Mouse (Mus musculus): ENCODE data around the gene BC029722.

Gene BC029722

GRCm38 (mm10) chr2:155818596-155819391, 432 bp downstream of the BC029722 start:
- DNase-seq (ENCODE audit: low spot score) = peak; percentile 96

- peak; percentile 59 for DNase-seq (ENCODE audit: low spot score)
Observed at GRCm38 (mm10) chr2:155817301-155818245, 1.7 kb downstream of the BC029722 start.

GRCm38 (mm10) chr2:155816179-155816578, 3.0 kb downstream of the BC029722 start:
- DNase-seq (ENCODE audit: low spot score) = no peak

GRCm38 (mm10) chr2:155814829-155815228, 4.4 kb downstream of the BC029722 start:
- no peak for DNase-seq (ENCODE audit: low spot score)

- DNase-seq (ENCODE audit: low spot score) = no peak
Observed at GRCm38 (mm10) chr2:155812637-155813036, 6.6 kb downstream of the BC029722 start.

GRCm38 (mm10) chr2:155811821-155812396, 7.3 kb downstream of the BC029722 start:
- peak; percentile 87 for DNase-seq (ENCODE audit: low spot score)

- no peak for DNase-seq (ENCODE audit: low spot score)
Observed at GRCm38 (mm10) chr2:155809620-155810019, 9.6 kb downstream of the BC029722 start.

GRCm38 (mm10) chr2:155807408-155807807, 11.8 kb downstream of the BC029722 start:
- no peak for DNase-seq (ENCODE audit: low spot score)

- no peak for DNase-seq (ENCODE audit: low spot score)
Observed at GRCm38 (mm10) chr2:155806548-155806947, 12.7 kb downstream of the BC029722 start.

- DNase-seq (ENCODE audit: low spot score) = no peak
Observed at GRCm38 (mm10) chr2:155805925-155806255, 13.3 kb downstream of the BC029722 start.

GRCm38 (mm10) chr2:155805231-155805924, 13.8 kb downstream of the BC029722 start:
- peak; percentile 75 for DNase-seq (ENCODE audit: low spot score)

- DNase-seq (ENCODE audit: low spot score) = no peak
Observed at GRCm38 (mm10) chr2:155804053-155804452, 15.2 kb downstream of the BC029722 start.

- no peak for DNase-seq (ENCODE audit: low spot score)
Observed at GRCm38 (mm10) chr2:155802761-155803160, 16.5 kb downstream of the BC029722 start.

- no peak for DNase-seq (ENCODE audit: low spot score)
Observed at GRCm38 (mm10) chr2:155798613-155799012, 20.6 kb downstream of the BC029722 start.

- no peak for DNase-seq (ENCODE audit: low spot score)
Observed at GRCm38 (mm10) chr2:155794674-155795445, 24.4 kb downstream of the BC029722 start.

- no peak for DNase-seq (ENCODE audit: low spot score)
Observed at GRCm38 (mm10) chr2:155792899-155793298, 26.3 kb downstream of the BC029722 start.

- DNase-seq (ENCODE audit: low spot score) = no peak
Observed at GRCm38 (mm10) chr2:155787949-155788931, 31.0 kb downstream of the BC029722 start.

- no peak for DNase-seq (ENCODE audit: low spot score)
Observed at GRCm38 (mm10) chr2:155786905-155787304, 32.3 kb downstream of the BC029722 start.

GRCm38 (mm10) chr2:155784534-155784933, 34.7 kb downstream of the BC029722 start:
- no peak for DNase-seq (ENCODE audit: low spot score)

GRCm38 (mm10) chr2:155779506-155779905, 39.7 kb downstream of the BC029722 start:
- DNase-seq (ENCODE audit: low spot score) = no peak

Measured in testis, postnatal 10 days (tissue).